9 mouse cellular contexts compared by ENCODE assay signal in the genomic region with DNA sequence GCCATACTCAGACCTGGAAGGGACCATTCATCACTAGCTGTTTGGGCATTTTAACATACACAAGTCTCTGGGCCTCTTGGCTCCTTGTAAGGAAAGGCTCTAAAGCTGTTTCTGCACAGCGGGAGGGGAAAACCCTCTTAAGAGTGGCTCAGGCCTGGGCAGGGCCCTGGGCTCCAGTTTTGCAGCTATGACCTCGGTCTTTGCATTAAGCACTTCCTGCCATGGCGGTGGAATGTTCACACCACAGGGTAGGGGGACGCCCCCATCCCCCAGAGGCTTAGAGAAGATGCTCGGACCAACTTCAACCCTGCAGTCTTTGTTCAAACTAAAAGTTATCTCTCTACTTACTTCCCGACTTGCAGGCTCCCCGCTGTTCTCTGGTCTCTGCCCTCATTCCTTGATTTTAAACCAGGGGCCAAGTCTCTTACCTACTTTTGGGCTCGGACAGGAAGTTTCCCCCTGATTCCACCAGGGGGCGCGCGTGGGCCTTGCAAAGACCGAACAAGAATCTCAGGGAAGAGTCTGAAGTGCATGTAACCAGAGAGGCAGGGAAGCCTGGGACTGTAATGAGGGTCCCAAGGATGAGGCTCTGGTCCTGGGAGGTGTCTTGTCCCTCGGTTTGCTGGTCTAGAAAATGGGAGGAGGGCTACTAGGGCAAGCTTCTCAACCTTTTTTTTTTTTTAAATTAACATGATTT. TPM values are rescaled to one million over a fixed set of nuclear protein-coding genes. Genes with fewer than 3 reads are reported as not detected.
DNase-seq lines count a peak whose midpoint lies in the region; ATAC-seq and TF ChIP-seq lines count a peak whose summit lies in the region.
"Had no signal": no experiment of that assay in that cellular context is flagged by ENCODE, and none has a peak within 500 bp of the region (broad histone marks: within the 10 kb centered on the region; RNA-seq: fewer than 3 reads in every experiment).

No protein-coding gene starts in this region.

- H3K9ac ChIP-seq in ES-E14 (ENCODE audit: insufficient read depth, low read depth, low read length, poor library complexity, severe bottlenecking) = no peak overlapping the region
- H3K9ac ChIP-seq in forebrain, embryonic 16.5 days (replicated peaks; ENCODE audit: low read depth, low read length) = no peak overlapping the region
- H3K9ac ChIP-seq in lung, embryonic 16.5 days (ENCODE audit: low read length) = peak overlapping the region; percentile 14; the same call in 1 of the 2 replicates

- DNase-seq in ES-E14 (ENCODE audit: low read depth, low spot score) = peak; percentile 97
- DNase-seq in cerebellum, adult 11 months = peak; percentile 84
- DNase-seq in layer of hippocampus, adult 8-10 months (ENCODE audit: low spot score in 2 of 2) = peak; percentile 77 to 85
- peak; percentile 80 for DNase-seq in ovary, postnatal 36 days (ENCODE audit: low spot score)
- DNase-seq in thymus, postnatal 14 days = peak; percentile 83

- H3K27ac ChIP-seq in ES-E14 (ENCODE audit: insufficient read depth, low read depth, low read length, poor library complexity, severe bottlenecking) = no peak overlapping the region
- no peak overlapping the region for H3K27ac ChIP-seq in forebrain, embryonic 16.5 days (ENCODE audit: low read length)
- H3K27ac ChIP-seq in lung, embryonic 16.5 days (ENCODE audit: low read length) = 0 out of 2 replicates have a peak overlapping the region, but pooled peaks have one; percentile 30

- H3K9me3 ChIP-seq in ES-E14 (ENCODE audit: control insufficient read depth, insufficient read depth, low read depth, low read length) = no peaks in the 10 kb centered on the region
- H3K9me3 ChIP-seq in forebrain, embryonic 16.5 days (ENCODE audit: control insufficient read depth, low read length) = no peaks in the 10 kb centered on the region
- no peaks in the 10 kb centered on the region for H3K9me3 ChIP-seq in lung, embryonic 16.5 days (ENCODE audit: control insufficient read depth, low read length)
- H3K9me3 ChIP-seq: megakaryocyte, embryonic 14.5 days had no signal

- 0 out of 2 replicates have a peak, but pooled peaks cover 2% of the 10 kb centered on the region for H3K27me3 ChIP-seq in forebrain, embryonic 16.5 days (replicated peaks; ENCODE audit: control insufficient read depth, insufficient read depth, low read length)
- no peaks in the 10 kb centered on the region for H3K27me3 ChIP-seq in lung, embryonic 16.5 days (ENCODE audit: control insufficient read depth, insufficient read depth, low read depth, low read length)

- no peak overlapping the region for H3K4me2 ChIP-seq in forebrain, embryonic 16.5 days (ENCODE audit: low read length)
- peak overlapping the region; percentile 7; the same call in 1 of the 2 replicates for H3K4me2 ChIP-seq in lung, embryonic 16.5 days (ENCODE audit: low read depth, low read length)

- WGBS in forebrain, embryonic 16.5 days = 8% methylated on average over 13 of the region's 13 CpGs
- 6% methylated on average over 13 of the region's 13 CpGs for WGBS in lung, embryonic 16.5 days

- no peaks in the 10 kb centered on the region for H3K4me1 ChIP-seq in ES-E14 (ENCODE audit: control insufficient read depth in 2 of 2, insufficient read depth in 2 of 2, low read length in 2 of 2, poor library complexity in 1 of 2)
- no peaks in the 10 kb centered on the region for H3K4me1 ChIP-seq in forebrain, embryonic 16.5 days (replicated peaks; ENCODE audit: control insufficient read depth, insufficient read depth, low read length)
- H3K4me1 ChIP-seq in lung, embryonic 16.5 days (replicated peaks; ENCODE audit: control insufficient read depth, insufficient read depth, low read length) = peaks cover 4% of the 10 kb centered on the region; the same call in 1 of the 2 replicates

- ATAC-seq in forebrain, embryonic 16.5 days = peak; percentile 73
- ATAC-seq in hematopoietic stem cell, adult 5-6 weeks (replicated peaks in 1 of 2; ENCODE audit: insufficient read depth in 1 of 2, low FRiP score in 2 of 2, low TSS enrichment in 1 of 2, low read depth in 1 of 2, poor library complexity in 2 of 2, severe bottlenecking in 2 of 2) = peak; percentile 82 to 85
- ATAC-seq in lung, embryonic 16.5 days (ENCODE audit: low read depth) = peak; percentile 69

- in situ Hi-C loops in ES-E14 (cut with MboI; ENCODE audit: low sequenced_read_pairs in 2 of 2, unreplicated experiment in 2 of 2) = no loop called here

- no peaks in the 10 kb centered on the region for H3K36me3 ChIP-seq in ES-E14 (ENCODE audit: control insufficient read depth, insufficient read depth, low read length, poor library complexity, severe bottlenecking)
- no peaks in the 10 kb centered on the region for H3K36me3 ChIP-seq in forebrain, embryonic 16.5 days (ENCODE audit: control insufficient read depth, insufficient read depth)
- no peaks in the 10 kb centered on the region for H3K36me3 ChIP-seq in lung, embryonic 16.5 days (ENCODE audit: control insufficient read depth, insufficient read depth, low read length)

- no peak overlapping the region; a peak in 1 of 4 replicates for H3K4me3 ChIP-seq in ES-E14 (ENCODE audit: insufficient read depth in 1 of 2, low read depth in 1 of 2, low read length in 2 of 2, poor library complexity in 1 of 2, severe bottlenecking in 1 of 2)
- no peak overlapping the region for H3K4me3 ChIP-seq in forebrain, embryonic 16.5 days (replicated peaks; ENCODE audit: low read length)
- H3K4me3 ChIP-seq in lung, embryonic 16.5 days (ENCODE audit: low read length) = no peak overlapping the region

TF ChIP-seq in ES-E14, 5 proteins besides CTCF, POLR2A, EP300 and RAD21:
- TF ChIP-seq ZNF384 (IDR thresholded peaks at IDR 0.05; ENCODE audit: low read depth, low read length) = no peak
- peak; percentile 86 for TF ChIP-seq ZC3H11A (IDR thresholded peaks at IDR 0.05; ENCODE audit: borderline replicate concordance, low read depth, low read length)

RNA-seq across cellular contexts. Expression of a gene that starts 18.6 kb away (rescaled TPM):
- total RNA-seq in ES-E14 (2012; rRNA removed) = 46.9 and 70.6 TPM in 2 replicates
- polyA plus RNA-seq in forebrain, embryonic 16.5 days (2015; fragmentation: Nextera tagmentation; extraction: Ambion mirVana) = 39.3 and 42.8 TPM in 2 replicates
- 15.0 and 16.9 TPM in 2 replicates for total RNA-seq in hematopoietic stem cell, adult 5-6 weeks (2017)
- 10 to 100 TPM; 87.5 to 90.5 (median 89.7) TPM for total RNA-seq in layer of hippocampus, adult 8-10 months (2022)
- polyA plus RNA-seq in lung, embryonic 16.5 days (2015; fragmentation: Nextera tagmentation; extraction: Ambion mirVana) = 30.9 and 34.2 TPM in 2 replicates
